Mouse (Mus musculus): ENCODE measurements around the gene Gna13. TPM values are rescaled to one million over a fixed set of nuclear protein-coding genes. Genes with fewer than 3 reads are reported as not detected.

Gene Gna13
- total and polyA plus RNA-seq, 3 experiments: 51.0 to 102 (median 56.6) TPM

DNA sequence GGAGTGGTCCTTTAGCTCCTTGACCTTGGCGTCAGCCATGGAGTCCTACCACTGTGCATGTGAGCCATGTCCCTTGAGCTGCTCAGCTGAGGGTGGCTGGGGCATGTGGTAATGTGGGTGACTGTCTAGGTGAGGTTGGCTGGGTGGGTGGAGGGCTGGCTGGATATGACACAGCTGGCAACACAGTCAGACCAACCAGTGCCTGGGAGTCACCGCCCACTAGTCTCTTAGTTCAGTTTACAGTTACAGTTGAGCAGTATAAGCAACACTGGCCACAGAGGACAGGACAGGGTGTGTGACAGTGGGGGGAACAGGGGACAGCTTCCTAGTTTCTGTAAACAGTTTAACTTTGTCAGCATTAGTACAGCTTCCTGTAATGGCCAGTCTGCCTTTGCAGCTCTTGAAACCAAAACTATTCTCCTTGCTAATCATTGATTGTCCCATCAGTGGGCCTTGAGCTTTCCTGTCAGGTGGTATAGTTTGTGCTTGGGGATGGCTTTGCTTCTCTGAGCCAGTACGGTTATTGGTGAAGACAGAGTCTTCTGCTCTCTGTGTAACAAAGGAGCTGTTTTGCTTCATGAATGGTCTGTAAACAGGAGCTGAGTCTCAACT lies 6.5 kb downstream of the Gna13 start:
- Histone ChIP-seq H3K4me1 (ENCODE audit: control insufficient read depth in 1 of 2, insufficient read depth in 2 of 2, low read length in 2 of 2) (peaks cover 8 to 19% of the 10 kb centered on the region in 2 experiments), H3K79me2 (ENCODE audit: control insufficient read depth, insufficient read depth, low read length, poor library complexity) (peaks cover 88% of the 10 kb centered on the region), H3K9me3 (replicated peaks; ENCODE audit: insufficient read depth, low read length) (no peaks in the 10 kb centered on the region), H3K27me3 (ENCODE audit: control insufficient read depth in 1 of 2, insufficient read depth in 2 of 2, low read length in 2 of 2) (no peaks in the 10 kb centered on the region), H3K4me3 (ENCODE audit: control insufficient read depth in 1 of 2, insufficient read depth in 1 of 2, low read depth in 2 of 2, low read length in 2 of 2) (no peak overlapping the region), H3K27ac (ENCODE audit: control insufficient read depth, low read depth, low read length) (no peak overlapping the region), H3K36me3 (ENCODE audit: control insufficient read depth in 1 of 2, insufficient read depth in 2 of 2, low read length in 2 of 2) (peaks cover 24 to 38% of the 10 kb centered on the region in 2 experiments), H3K9ac (ENCODE audit: control insufficient read depth, low read depth, low read length, poor library complexity, severe bottlenecking) (no peak overlapping the region)
- no peak for TF ChIP-seq HCFC1 (IDR thresholded peaks at IDR 0.05; ENCODE audit: low read depth, low read length)
- TF ChIP-seq NELFE (IDR thresholded peaks at IDR 0.05; ENCODE audit: low read depth, low read length): no peak
- no peak for DNase-seq (ENCODE audit: low read depth, low spot score)

DNA sequence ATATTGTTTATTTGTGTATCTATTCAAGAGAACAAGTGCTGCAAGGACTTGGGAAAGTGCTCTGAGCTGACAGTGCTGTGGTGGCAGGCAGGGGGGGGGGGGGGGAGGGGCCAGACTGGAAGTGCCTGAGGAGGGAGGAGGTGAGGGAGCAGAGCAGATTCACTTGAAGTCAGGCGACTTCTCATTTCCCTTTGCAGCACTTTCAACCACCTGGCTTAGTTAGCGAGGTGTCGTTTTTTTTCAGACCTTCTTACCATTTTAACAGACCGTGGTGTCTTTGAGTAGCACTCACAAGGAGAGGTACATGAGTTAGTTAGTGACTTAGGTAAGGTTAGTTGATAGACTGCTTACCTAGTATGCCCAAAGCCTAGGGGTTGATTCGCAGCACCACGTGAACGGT lies 12.8 kb downstream of the Gna13 start:
- peaks cover 9 to 43% of the 10 kb centered on the region in 2 experiments for H3K36me3 ChIP-seq (ENCODE audit: control insufficient read depth in 1 of 2, insufficient read depth in 2 of 2, low read length in 2 of 2)
- H3K4me1 ChIP-seq (ENCODE audit: control insufficient read depth in 1 of 2, insufficient read depth in 2 of 2, low read length in 2 of 2): peaks cover 28 to 33% of the 10 kb centered on the region in 2 experiments
- no peaks in the 10 kb centered on the region for H3K27me3 ChIP-seq (ENCODE audit: control insufficient read depth in 1 of 2, insufficient read depth in 2 of 2, low read length in 2 of 2)
- DNase-seq (ENCODE audit: low read depth, low spot score): peak; percentile 40
- H3K9me3 ChIP-seq (replicated peaks; ENCODE audit: insufficient read depth, low read length): no peaks in the 10 kb centered on the region
- no peak overlapping the region for H3K4me3 ChIP-seq (ENCODE audit: control insufficient read depth in 1 of 2, insufficient read depth in 1 of 2, low read depth in 2 of 2, low read length in 2 of 2)
- no peak overlapping the region for H3K9ac ChIP-seq (ENCODE audit: control insufficient read depth, low read depth, low read length, poor library complexity, severe bottlenecking)
- H3K27ac ChIP-seq (ENCODE audit: control insufficient read depth, low read depth, low read length): no peak overlapping the region
- TF ChIP-seq RAD21 (IDR thresholded peaks at IDR 0.05; ENCODE audit: low read depth, low read length): no peak
- no peak for TF ChIP-seq GATA1 (IDR thresholded peaks at IDR 0.05; ENCODE audit: low read depth, low read length)
- no peak for TF ChIP-seq CTCF (IDR thresholded peaks at IDR 0.05 in 2 of 3, conservative IDR thresholded peaks at IDR 0.05 in 1 of 3; ENCODE audit: control insufficient read depth in 1 of 3, insufficient read depth in 1 of 3, low read depth in 2 of 3, low read length in 3 of 3, poor library complexity in 1 of 3, severe bottlenecking in 1 of 3)
- TF ChIP-seq SIN3A (IDR thresholded peaks at IDR 0.05; ENCODE audit: low read length): no peak
- no peak for TF ChIP-seq POLR2AphosphoS2 (IDR thresholded peaks at IDR 0.05; ENCODE audit: low read length)
- no peak for TF ChIP-seq USF1 (IDR thresholded peaks at IDR 0.05; ENCODE audit: low read depth, low read length)
- no peak for TF ChIP-seq ZKSCAN1 (IDR thresholded peaks at IDR 0.05; ENCODE audit: low read depth, low read length)
- H3K79me2 ChIP-seq (ENCODE audit: control insufficient read depth, insufficient read depth, low read length, poor library complexity): peaks cover 68% of the 10 kb centered on the region

GRCm38 (mm10) chr11:109376484-109377143 lies 14.0 kb downstream of the Gna13 start:
- H3K79me2 ChIP-seq (ENCODE audit: control insufficient read depth, insufficient read depth, low read length, poor library complexity): peaks cover 61% of the 10 kb centered on the region
- H3K4me3 ChIP-seq (ENCODE audit: control insufficient read depth in 1 of 2, insufficient read depth in 1 of 2, low read depth in 2 of 2, low read length in 2 of 2): no peak overlapping the region
- peaks cover 4 to 50% of the 10 kb centered on the region in 2 experiments for H3K36me3 ChIP-seq (ENCODE audit: control insufficient read depth in 1 of 2, insufficient read depth in 2 of 2, low read length in 2 of 2)
- DNase-seq (ENCODE audit: low read depth, low spot score): peak; percentile 76
- no peaks in the 10 kb centered on the region for H3K9me3 ChIP-seq (replicated peaks; ENCODE audit: insufficient read depth, low read length)
- H3K4me1 ChIP-seq (ENCODE audit: control insufficient read depth in 1 of 2, insufficient read depth in 2 of 2, low read length in 2 of 2): peaks cover 32 to 39% of the 10 kb centered on the region in 2 experiments
- H3K27me3 ChIP-seq (ENCODE audit: control insufficient read depth in 1 of 2, insufficient read depth in 2 of 2, low read length in 2 of 2): no peaks in the 10 kb centered on the region
- peak overlapping the region; percentile 50 for H3K27ac ChIP-seq (ENCODE audit: control insufficient read depth, low read depth, low read length)
- H3K9ac ChIP-seq (ENCODE audit: control insufficient read depth, low read depth, low read length, poor library complexity, severe bottlenecking): 0 out of 2 replicates have a peak overlapping the region, but pooled peaks have one; percentile 5
- TF ChIP-seq RAD21 (IDR thresholded peaks at IDR 0.05; ENCODE audit: low read depth, low read length) (no peak), EP300 (IDR thresholded peaks at IDR 0.05; ENCODE audit: low read depth in 1 of 2, low read length in 2 of 2) (peak; percentile 70 to 76; a peak in 3 of 4 replicates), SMC3 (IDR thresholded peaks at IDR 0.05; ENCODE audit: low read depth, low read length) (no peak), ELF1 (IDR thresholded peaks at IDR 0.05; ENCODE audit: low read depth, low read length) (0 out of 2 replicates have a peak, but pooled peaks have one; percentile 7), E2F4 (IDR thresholded peaks at IDR 0.05; ENCODE audit: borderline replicate concordance, low read depth, low read length) (no peak), TAL1 (IDR thresholded peaks at IDR 0.05; ENCODE audit: low read length) (no peak; the same call in 1 of the 2 replicates), KAT2A (conservative IDR thresholded peaks at IDR 0.05; ENCODE audit: low read depth, low read length) (no peak), USF1 (IDR thresholded peaks at IDR 0.05; ENCODE audit: low read depth, low read length) (no peak), USF2 (IDR thresholded peaks at IDR 0.05; ENCODE audit: borderline replicate concordance in 1 of 2, insufficient read depth in 1 of 2, low read depth in 1 of 2, low read length in 2 of 2) (no peak), MEF2A (IDR thresholded peaks at IDR 0.05; ENCODE audit: extremely low read depth, insufficient replicate concordance, low read depth, low read length, poor library complexity, severe bottlenecking) (no peak), MYB (IDR thresholded peaks at IDR 0.05; ENCODE audit: low read depth, low read length) (no peak), RCOR1 (IDR thresholded peaks at IDR 0.05; ENCODE audit: low read depth, low read length) (peak; percentile 82), NRF1 (IDR thresholded peaks at IDR 0.05; ENCODE audit: insufficient read depth, low read depth, low read length, poor library complexity, severe bottlenecking) (no peak), UBTF (IDR thresholded peaks at IDR 0.05; ENCODE audit: borderline replicate concordance, insufficient read depth, low read depth, low read length) (no peak), JUND (IDR thresholded peaks at IDR 0.05; ENCODE audit: low read depth, low read length) (no peak), SIN3A (IDR thresholded peaks at IDR 0.05; ENCODE audit: low read length) (peak; percentile 49), POLR2AphosphoS5 (IDR thresholded peaks at IDR 0.05; ENCODE audit: borderline replicate concordance, low read depth, low read length) (no peak)

Data from MEL (cell line).